Mouse (Mus musculus) liver, embryonic 14.5 days (tissue): Measurements from ENCODE around the gene Eva1c. TPM values are rescaled to one million over a fixed set of nuclear protein-coding genes. Genes with fewer than 3 reads are reported as not detected.

Experiments used
- ATAC-seq: fragments of 200-750 bp; cut with Nextera tagmentation; 2 replicates; pipeline ENCODE4 v1.8.0; 2017; ENCODE audit warnings: moderate number of reproducible peaks, mild to moderate bottlenecking, moderate library complexity; ENCODE audit not compliant: insufficient read depth
- DNase-seq, 3 experiments: peaks; one replicate each; pipeline ENCODE4 v3.0.0-alpha.2; 2012 to 2013; ENCODE audit warnings: low read depth in 3 of 3, low spot score in 3 of 3
- H3K27ac ChIP-seq: fragments of 300-500 bp; sonication (generic); 2 replicates; pipeline ENCODE4 v1.5.1; 2014; ENCODE audit warnings: moderate library complexity, mild to moderate bottlenecking, control low read depth, inconsistent platforms
- H3K27me3 ChIP-seq: fragments of 300-500 bp; sonication (generic); 2 replicates; pipeline ENCODE4 v1.6.1; 2014; ENCODE audit warnings: mild to moderate bottlenecking, low read length, moderate library complexity; ENCODE audit not compliant: control insufficient read depth, insufficient read depth
- H3K36me3 ChIP-seq: fragments of 300-500 bp; sonication (generic); replicated peaks from 2 replicates; pipeline ENCODE4 v1.6.1; 2014; ENCODE audit warnings: low read depth; ENCODE audit not compliant: control insufficient read depth, insufficient read depth
- H3K4me1 ChIP-seq, 2 experiments: fragments of 200-500 bp in 1 of 2; fragments of 300-500 bp in 1 of 2; sonication (generic) in 1 of 2; replicated peaks; 2 replicates each; pipeline ENCODE4 v1.6.1; 2012 to 2014; ENCODE audit warnings: antibody characterized with exemption in 1 of 2, inconsistent platforms in 1 of 2, low read length in 1 of 2; ENCODE audit not compliant: control insufficient read depth in 2 of 2, insufficient read depth in 2 of 2
- H3K4me2 ChIP-seq: fragments of 300-500 bp; sonication (generic); 2 replicates; pipeline ENCODE4 v1.6.1; 2014; ENCODE audit warnings: low read depth, mild to moderate bottlenecking, control low read depth, moderate library complexity
- H3K4me3 ChIP-seq, 2 experiments: fragments of 200-500 bp in 1 of 2; fragments of 300-500 bp in 1 of 2; sonication (generic) in 1 of 2; 2 replicates each; pipeline ENCODE4 v1.5.1; 2012 to 2014; ENCODE audit warnings: low read depth in 2 of 2, low read length in 2 of 2, mild to moderate bottlenecking in 2 of 2, control low read depth in 1 of 2, inconsistent platforms in 1 of 2, moderate library complexity in 1 of 2; ENCODE audit not compliant: insufficient read depth in 1 of 2
- H3K9ac ChIP-seq: fragments of 300-500 bp; sonication (generic); replicated peaks from 2 replicates; pipeline ENCODE4 v1.6.1; 2014; ENCODE audit warnings: mild to moderate bottlenecking, control low read depth, moderate library complexity
- H3K9me3 ChIP-seq: fragments of 300-500 bp; sonication (generic); 2 replicates; pipeline ENCODE4 v1.6.1; 2016; ENCODE audit warnings: low read length, mixed read lengths; ENCODE audit not compliant: control insufficient read depth
- CTCF ChIP-seq: IDR thresholded peaks from 2 replicates; pipeline ENCODE4 v1.5.1; 2016; ENCODE audit warnings: antibody characterized with exemption, low read depth, control low read depth
- EP300 ChIP-seq: IDR thresholded peaks from 2 replicates; pipeline ENCODE4 v1.6.1; 2016; ENCODE audit warnings: antibody characterized with exemption, low read depth
- whole genome bisulfite sequencing: fragments of 180-500 bp; shearing (Covaris S2); extraction: QIAGEN DNeasy Blood & Tissue Kit; methylation state at CpG from one replicate; pipeline ENCODE4 v1.1.7; 2014; ENCODE audit not compliant: insufficient replicate concordance; 5-methylcytosine and 5-hydroxymethylcytosine counted together
- polyA plus RNA-seq, 2 experiments: library from polyadenylated mRNA; depleted of rRNA in 1 of 2; stranded (reverse) in 1 of 2; unstranded in 1 of 2; fragments of >200 nt; fragmentation: Nextera tagmentation in 1 of 2; extraction: Ambion mirVana in 1 of 2; gene quantifications; 2 replicates each; pipeline versions ENCODE4 v1.2.1 to v1.2.3; 2012 to 2014

Eva1c gene
- polyA plus RNA-seq, 2 experiments = 0.11 to 0.23 TPM

- no peak overlapping the region for H3K9ac ChIP-seq
- H3K9me3 ChIP-seq = no peaks in the 10 kb centered on the region
- H3K4me1 ChIP-seq = no peaks in the 10 kb centered on the region
- no peak overlapping the region for H3K4me2 ChIP-seq
- no peaks in the 10 kb centered on the region for H3K36me3 ChIP-seq
- 69% methylated on average over 4 of the region's 4 CpGs for WGBS
- H3K27ac ChIP-seq = no peak overlapping the region
- ATAC-seq (no peak), DNase-seq (no peak)
- no peak overlapping the region for H3K4me3 ChIP-seq
- no peaks in the 10 kb centered on the region for H3K27me3 ChIP-seq
- TF ChIP-seq CTCF = no peak
- no peak for TF ChIP-seq EP300
Observed at GRCm38 (mm10) chr16:90927446-90927845, 100.9 kb downstream of the Eva1c start.

GRCm38 (mm10) chr16:90933534-90934176 lies 107.1 kb downstream of the Eva1c start:
- no peaks in the 10 kb centered on the region; a peak in 1 of 4 replicates for H3K4me1 ChIP-seq
- H3K27ac ChIP-seq = peak overlapping the region; percentile 68
- WGBS = 20% methylated on average over 13 of the region's 13 CpGs
- TF ChIP-seq CTCF (no peak), EP300 (no peak)
- peak overlapping the region; percentile 95 for H3K4me2 ChIP-seq
- no peaks in the 10 kb centered on the region for H3K27me3 ChIP-seq
- ATAC-seq (no peak), DNase-seq (peak in 1 of 3 experiments; percentile 29)
- no peaks in the 10 kb centered on the region for H3K9me3 ChIP-seq
- peak overlapping the region; percentile 88 for H3K9ac ChIP-seq
- H3K36me3 ChIP-seq = peaks cover 8% of the 10 kb centered on the region
- peak overlapping the region; percentile 93 to 96 for H3K4me3 ChIP-seq

- Histone ChIP-seq H3K4me2 (peak overlapping the region; percentile 95), H3K4me3 (peak overlapping the region; percentile 93 to 96), H3K27ac (peak overlapping the region; percentile 68), H3K27me3 (no peaks in the 10 kb centered on the region), H3K36me3 (peaks cover 9% of the 10 kb centered on the region), H3K9ac (peak overlapping the region; percentile 88), H3K9me3 (no peaks in the 10 kb centered on the region), H3K4me1 (no peaks in the 10 kb centered on the region; a peak in 1 of 4 replicates)
- WGBS = under 1% methylated on average over 38 of the region's 38 CpGs
- DNase-seq (peak in 2 of 3 experiments; percentile 30 to 49), ATAC-seq (peak; percentile 69)
- TF ChIP-seq EP300 (no peak), CTCF (peak; percentile 34; the same call in 1 of the 2 replicates)
Observed at GRCm38 (mm10) chr16:90934193-90934686, 107.7 kb downstream of the Eva1c start.

- peak; percentile 94 for ATAC-seq
- WGBS = under 1% methylated on average over 56 of the region's 56 CpGs
- peak within 1 kb of the TSS; percentile 95 for H3K4me2 ChIP-seq
- H3K4me1 ChIP-seq = no peaks in the 10 kb centered on the region; a peak in 1 of 4 replicates
- H3K9ac ChIP-seq = peak within 1 kb of the TSS; percentile 88
- peak; percentile 89 to 94 (median 91) for DNase-seq
- TF ChIP-seq EP300 = no peak
- H3K27me3 ChIP-seq = no peaks in the 10 kb centered on the region
- no peaks in the 10 kb centered on the region for H3K9me3 ChIP-seq
- H3K36me3 ChIP-seq = peaks cover 9% of the 10 kb centered on the region
- H3K27ac ChIP-seq = peak within 1 kb of the TSS; percentile 68
- peak within 1 kb of the TSS; percentile 93 to 96 for H3K4me3 ChIP-seq
Observed at GRCm38 (mm10) chr16:90934687-90935328, 108.3 kb downstream of the Eva1c start, which contains the start of gene Cfap298. Gene Cfap298, minus strand, starts transcription at chr16:90935114.

- H3K36me3 ChIP-seq = peaks cover 35% of the 10 kb centered on the region
- H3K4me1 ChIP-seq = no peaks in the 10 kb centered on the region
- no peaks in the 10 kb centered on the region for H3K9me3 ChIP-seq
- ATAC-seq (no peak), DNase-seq (no peak)
- TF ChIP-seq CTCF (no peak), EP300 (no peak)
- H3K4me3 ChIP-seq = no peak overlapping the region
- no peak overlapping the region for H3K27ac ChIP-seq
- H3K4me2 ChIP-seq = no peak overlapping the region
- 80% methylated on average over 7 of the region's 7 CpGs for WGBS
- H3K27me3 ChIP-seq = no peaks in the 10 kb centered on the region
- no peak overlapping the region for H3K9ac ChIP-seq
Observed at GRCm38 (mm10) chr16:90941246-90941645, 114.7 kb downstream of the Eva1c start.
